Mouse (Mus musculus) midbrain, embryonic 10.5 days (tissue): ENCODE measurements around the gene Cd83. TPM values are rescaled to one million over a fixed set of nuclear protein-coding genes. Genes with fewer than 3 reads are reported as not detected.

ENCODE experiments used
- DNase-seq: peaks from one replicate; pipeline ENCODE4 v3.0.0-alpha.2; 2017; ENCODE audit warnings: low spot score
- H3K27ac ChIP-seq: fragments of 300-500 bp; sonication (generic); replicated peaks from 2 replicates; pipeline ENCODE4 v1.5.1; 2016; ENCODE audit warnings: mild to moderate bottlenecking
- H3K27me3 ChIP-seq: fragments of 300-500 bp; sonication (generic); 2 replicates; pipeline ENCODE4 v1.6.1; 2016; ENCODE audit warnings: low read depth, mild to moderate bottlenecking; ENCODE audit not compliant: poor library complexity, severe bottlenecking
- H3K36me3 ChIP-seq: fragments of 300-500 bp; sonication (generic); 2 replicates; pipeline ENCODE4 v1.6.1; 2016; ENCODE audit warnings: mild to moderate bottlenecking, moderate library complexity
- H3K4me1 ChIP-seq: fragments of 300-500 bp; sonication (generic); 2 replicates; pipeline ENCODE4 v1.6.1; 2016
- H3K4me3 ChIP-seq: fragments of 300-500 bp; sonication (generic); 2 replicates; pipeline ENCODE4 v1.5.1; 2016; ENCODE audit warnings: mild to moderate bottlenecking, moderate library complexity
- H3K9me3 ChIP-seq: fragments of 300-500 bp; sonication (generic); replicated peaks from 2 replicates; pipeline ENCODE4 v1.6.1; 2016; ENCODE audit warnings: mild to moderate bottlenecking
- WGBS: fragments of 180-500 bp; shearing (Covaris S2); methylation state at CpG from one replicate; pipeline ENCODE4 v1.1.7; 2016; 5-methylcytosine and 5-hydroxymethylcytosine counted together
- polyA plus RNA-seq: library from polyadenylated mRNA; unstranded; fragments of >200 nt; fragmentation: Nextera tagmentation; extraction: Ambion mirVana; gene quantifications from 2 replicates; pipeline ENCODE4 v1.2.1, GENCODE M21; 2016

The Cd83 gene
- polyA plus RNA-seq, 1 experiment from 2014 or later: 4.7 TPM

- H3K36me3 ChIP-seq: no peaks in the 10 kb centered on the region
- H3K27me3 ChIP-seq: no peaks in the 10 kb centered on the region
- DNase-seq: no peak
- no peak overlapping the region for H3K27ac ChIP-seq
- H3K4me3 ChIP-seq: no peak overlapping the region
- H3K9me3 ChIP-seq: no peaks in the 10 kb centered on the region
- H3K4me1 ChIP-seq: no peaks in the 10 kb centered on the region
- WGBS: 75% methylated on average over 4 of the region's 4 CpGs
These were observed 37.7 kb downstream of the Cd83 start for GRCm38 (mm10) chr13:43822306-43822705.

- 56% methylated on average over 5 of the region's 5 CpGs for WGBS
- Histone ChIP-seq H3K27ac (no peak overlapping the region), H3K4me1 (no peaks in the 10 kb centered on the region), H3K9me3 (no peaks in the 10 kb centered on the region), H3K27me3 (no peaks in the 10 kb centered on the region), H3K4me3 (no peak overlapping the region), H3K36me3 (no peaks in the 10 kb centered on the region)
- no peak for DNase-seq
These were observed 44.1 kb downstream of the Cd83 start for GRCm38 (mm10) chr13:43828648-43829047.

GRCm38 (mm10) chr13:43830892-43831673, 46.5 kb downstream of the Cd83 start:
- Histone ChIP-seq H3K27ac (no peak overlapping the region), H3K27me3 (no peaks in the 10 kb centered on the region), H3K4me3 (no peak overlapping the region), H3K4me1 (no peaks in the 10 kb centered on the region), H3K9me3 (no peaks in the 10 kb centered on the region), H3K36me3 (no peaks in the 10 kb centered on the region)
- no peak for DNase-seq
- WGBS: 92% methylated on average over 8 of the region's 8 CpGs

- Histone ChIP-seq H3K27ac (no peak overlapping the region), H3K36me3 (no peaks in the 10 kb centered on the region), H3K27me3 (no peaks in the 10 kb centered on the region), H3K9me3 (no peaks in the 10 kb centered on the region), H3K4me3 (no peak overlapping the region), H3K4me1 (peaks cover 1% of the 10 kb centered on the region)
- no peak for DNase-seq
- 81% methylated on average over 7 of the region's 7 CpGs for WGBS
These were observed 48.2 kb downstream of the Cd83 start for GRCm38 (mm10) chr13:43832731-43833130.

GRCm38 (mm10) chr13:43836376-43836775, 51.8 kb downstream of the Cd83 start:
- Histone ChIP-seq H3K36me3 (no peaks in the 10 kb centered on the region), H3K4me3 (no peak overlapping the region), H3K27me3 (no peaks in the 10 kb centered on the region), H3K27ac (no peak overlapping the region), H3K9me3 (no peaks in the 10 kb centered on the region), H3K4me1 (peaks cover 5% of the 10 kb centered on the region)
- no peak for DNase-seq
- WGBS: 78% methylated on average over 8 of the region's 8 CpGs

- WGBS: 50% methylated on average over 4 of the region's 4 CpGs
These were observed 53.2 kb downstream of the Cd83 start for GRCm38 (mm10) chr13:43837812-43838211.

GRCm38 (mm10) chr13:43845151-43845550, 60.6 kb downstream of the Cd83 start:
- Histone ChIP-seq H3K36me3 (no peaks in the 10 kb centered on the region), H3K4me1 (peaks cover 6% of the 10 kb centered on the region), H3K9me3 (no peaks in the 10 kb centered on the region), H3K27me3 (peaks cover 13% of the 10 kb centered on the region), H3K4me3 (no peak overlapping the region), H3K27ac (no peak overlapping the region)
- WGBS: 84% methylated on average over 5 of the region's 5 CpGs
- DNase-seq: no peak

More at GRCm38 (mm10) chr13:43837812-43838211, 53.2 kb downstream of the Cd83 start:
- Histone ChIP-seq H3K4me3 (no peak overlapping the region), H3K27me3 (no peaks in the 10 kb centered on the region), H3K36me3 (no peaks in the 10 kb centered on the region), H3K9me3 (no peaks in the 10 kb centered on the region), H3K4me1 (peaks cover 5% of the 10 kb centered on the region), H3K27ac (no peak overlapping the region)
- no peak for DNase-seq

- Histone ChIP-seq H3K27me3 (peaks cover 13% of the 10 kb centered on the region), H3K4me1 (peaks cover 24% of the 10 kb centered on the region), H3K4me3 (no peak overlapping the region), H3K27ac (no peak overlapping the region), H3K36me3 (no peaks in the 10 kb centered on the region), H3K9me3 (no peaks in the 10 kb centered on the region)
- no peak for DNase-seq
- 88% methylated on average over 7 of the region's 7 CpGs for WGBS
These were observed 62.6 kb downstream of the Cd83 start for GRCm38 (mm10) chr13:43847186-43847585.

GRCm38 (mm10) chr13:43849816-43850215, 65.2 kb downstream of the Cd83 start:
- peaks cover 24% of the 10 kb centered on the region for H3K4me1 ChIP-seq
- H3K27me3 ChIP-seq: peaks cover 13% of the 10 kb centered on the region
- H3K27ac ChIP-seq: no peak overlapping the region
- no peaks in the 10 kb centered on the region for H3K36me3 ChIP-seq
- no peaks in the 10 kb centered on the region for H3K9me3 ChIP-seq
- 60% methylated on average over 4 of the region's 4 CpGs for WGBS
- DNase-seq: no peak
- no peak overlapping the region for H3K4me3 ChIP-seq

- Histone ChIP-seq H3K4me1 (peaks cover 24% of the 10 kb centered on the region), H3K36me3 (no peaks in the 10 kb centered on the region), H3K9me3 (no peaks in the 10 kb centered on the region), H3K4me3 (no peak overlapping the region), H3K27me3 (peaks cover 13% of the 10 kb centered on the region), H3K27ac (no peak overlapping the region)
- 51% methylated on average over 4 of the region's 4 CpGs for WGBS
- DNase-seq: no peak
These were observed 66.5 kb downstream of the Cd83 start for GRCm38 (mm10) chr13:43851108-43851507.

Other genes starting within 250 kb of the Cd83 start
- gene Mcur1, start 224.6 kb upstream of the Cd83 start, polyA plus RNA-seq: 8.1 and 10.4 TPM in 2 replicates
- gene Rnf182, start 169.1 kb upstream of the Cd83 start, polyA plus RNA-seq: 6.9 and 7.7 TPM in 2 replicates